Mouse (Mus musculus) intestine, postnatal 0 days (tissue): ENCODE measurements around the gene Mysm1. TPM values are rescaled to one million over a fixed set of nuclear protein-coding genes. Genes with fewer than 3 reads are reported as not detected.

ENCODE experiments used
- ATAC-seq: fragments of 200-750 bp; cut with Nextera tagmentation; 2 replicates; pipeline ENCODE4 v1.8.0; 2017; ENCODE audit warnings: mild to moderate bottlenecking, moderate TSS enrichment, moderate library complexity
- H3K27ac ChIP-seq: fragments of 300-500 bp; sonication (generic); 2 replicates; pipeline ENCODE4 v1.5.1; 2014; ENCODE audit warnings: mild to moderate bottlenecking, low read depth, low read length, moderate library complexity
- H3K27me3 ChIP-seq: fragments of 300-500 bp; sonication (generic); replicated peaks from 2 replicates; pipeline ENCODE4 v1.6.1; 2014; ENCODE audit warnings: low read length, mixed read lengths; ENCODE audit not compliant: control insufficient read depth, insufficient read depth
- H3K36me3 ChIP-seq: fragments of 300-500 bp; sonication (generic); 2 replicates; pipeline ENCODE4 v1.6.1; 2014; ENCODE audit warnings: mild to moderate bottlenecking, moderate library complexity; ENCODE audit not compliant: control insufficient read depth, insufficient read depth
- H3K4me1 ChIP-seq: fragments of 300-500 bp; sonication (generic); replicated peaks from 2 replicates; pipeline ENCODE4 v1.6.1; 2014; ENCODE audit warnings: antibody characterized with exemption, low read length, mixed read lengths; ENCODE audit not compliant: control insufficient read depth, insufficient read depth
- H3K4me2 ChIP-seq: fragments of 300-500 bp; sonication (generic); replicated peaks from 2 replicates; pipeline ENCODE4 v1.6.1; 2014; ENCODE audit warnings: low read depth, mild to moderate bottlenecking, moderate library complexity
- H3K4me3 ChIP-seq: fragments of 300-500 bp; sonication (generic); 2 replicates; pipeline ENCODE4 v1.5.1; 2014; ENCODE audit warnings: low read depth, low read length
- H3K9ac ChIP-seq: fragments of 300-500 bp; sonication (generic); 2 replicates; pipeline ENCODE4 v1.6.1; 2014; ENCODE audit warnings: mild to moderate bottlenecking, low read depth, low read length
- H3K9me3 ChIP-seq: fragments of 300-500 bp; sonication (generic); 2 replicates; pipeline ENCODE4 v1.6.1; 2016; ENCODE audit warnings: mixed run types; ENCODE audit not compliant: control insufficient read depth
- CTCF ChIP-seq: sonication (generic); IDR thresholded peaks from 2 replicates; pipeline ENCODE4 v1.5.1; 2016; ENCODE audit warnings: low read depth, mild to moderate bottlenecking, control low read depth, antibody characterized with exemption, moderate library complexity
- WGBS: fragments of 180-500 bp; shearing (Covaris S2); extraction: QIAGEN DNeasy Blood & Tissue Kit; methylation state at CpG from one replicate; pipeline ENCODE4 v1.1.7; 2014; 5-methylcytosine and 5-hydroxymethylcytosine counted together
- polyA plus RNA-seq: library from polyadenylated mRNA; unstranded; fragments of >200 nt; fragmentation: Nextera tagmentation; extraction: Ambion mirVana; gene quantifications from 2 replicates; pipeline ENCODE4 v1.2.1, GENCODE M21; 2015

The Mysm1 gene
- polyA plus RNA-seq, 1 experiment from 2014 or later, result 10.5 TPM

DNA sequence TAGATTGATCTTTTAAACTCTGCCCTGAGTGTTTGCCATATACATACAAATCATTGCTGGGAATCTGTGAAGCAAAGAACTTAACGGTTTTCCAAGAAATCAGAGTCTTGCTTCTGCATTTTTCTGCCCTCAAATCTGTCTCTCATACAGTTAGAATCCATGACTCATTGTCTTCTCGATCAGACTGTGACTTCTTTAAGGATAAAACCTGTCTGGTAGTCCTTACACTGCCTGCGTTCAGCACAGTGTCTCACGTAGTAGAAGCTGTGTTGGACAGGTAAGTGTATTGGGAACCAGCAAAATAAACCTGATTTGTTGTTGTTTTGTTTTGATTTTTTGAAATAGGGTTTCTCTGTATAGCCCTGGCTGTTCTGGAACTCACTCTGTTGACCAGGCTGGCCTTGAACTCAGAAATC is 608 bp upstream of the Mysm1 start:
- Histone ChIP-seq H3K4me2 (peak overlapping the region; percentile 66), H3K36me3 (no peaks in the 10 kb centered on the region), H3K4me1 (0 out of 2 replicates have a peak, but pooled peaks cover 2% of the 10 kb centered on the region), H3K9me3 (no peaks in the 10 kb centered on the region), H3K9ac (peak overlapping the region; percentile 93), H3K27me3 (no peaks in the 10 kb centered on the region), H3K27ac (peak overlapping the region; percentile 82), H3K4me3 (peak overlapping the region; percentile 82)
- TF ChIP-seq CTCF, result no peak
- ATAC-seq, result peak; percentile 6; the same call in 1 of the 2 replicates
- 38% methylated on average over 4 of the region's 4 CpGs for WGBS

DNA sequence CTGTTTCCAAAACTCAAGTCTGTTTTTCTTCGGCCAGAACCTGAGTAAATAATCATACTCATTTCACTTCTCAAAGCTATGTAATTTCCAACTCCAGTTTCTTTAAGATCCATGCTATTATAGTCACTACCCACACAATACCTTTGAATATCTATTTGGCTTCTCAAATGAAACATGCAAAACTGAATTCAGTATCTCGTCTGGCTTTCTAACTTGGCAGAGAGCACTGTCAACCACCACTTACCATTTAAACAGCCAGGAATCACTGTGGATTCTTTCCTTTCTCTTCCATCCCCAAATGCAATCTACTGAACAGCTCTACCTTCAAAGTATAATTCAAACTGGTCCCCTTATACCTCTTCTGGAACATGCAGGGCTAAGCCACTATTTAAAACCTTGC is 5.6 kb downstream of the Mysm1 start:
- no peaks in the 10 kb centered on the region for H3K9me3 ChIP-seq
- peaks cover 30% of the 10 kb centered on the region for H3K36me3 ChIP-seq
- H3K4me1 ChIP-seq, result 0 out of 2 replicates have a peak, but pooled peaks cover 2% of the 10 kb centered on the region
- H3K4me3 ChIP-seq, result no peak overlapping the region
- H3K27me3 ChIP-seq, result no peaks in the 10 kb centered on the region
- TF ChIP-seq CTCF, result no peak
- H3K4me2 ChIP-seq, result no peak overlapping the region
- H3K9ac ChIP-seq, result no peak overlapping the region
- H3K27ac ChIP-seq, result no peak overlapping the region
- WGBS, result 85% methylated on average over 2 of the region's 2 CpGs
- ATAC-seq, result no peak

DNA sequence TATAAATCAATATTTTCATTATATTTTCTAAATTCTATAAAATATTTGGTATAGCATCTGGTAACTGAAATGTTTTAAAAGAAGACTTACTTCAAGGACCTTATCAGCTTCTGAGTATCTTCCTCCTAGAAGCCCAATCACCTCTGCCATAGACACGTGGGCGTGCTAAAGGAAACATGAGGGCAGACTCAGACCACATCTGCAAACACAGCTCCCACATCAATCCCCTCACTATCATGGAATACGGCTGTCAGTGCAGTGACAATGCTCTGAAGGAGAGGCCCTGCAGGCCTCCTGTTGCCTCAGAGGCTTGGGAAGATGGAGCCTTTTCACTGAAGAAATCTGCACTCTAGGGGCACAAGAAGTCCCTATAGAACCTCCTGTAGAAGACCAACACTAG is 26.1 kb downstream of the Mysm1 start:
- Histone ChIP-seq H3K27me3 (no peaks in the 10 kb centered on the region), H3K4me2 (no peak overlapping the region), H3K27ac (no peak overlapping the region), H3K36me3 (peaks cover 46% of the 10 kb centered on the region), H3K4me1 (no peaks in the 10 kb centered on the region), H3K9me3 (no peaks in the 10 kb centered on the region), H3K4me3 (no peak overlapping the region), H3K9ac (no peak overlapping the region)
- no peak for ATAC-seq
- no peak for TF ChIP-seq CTCF
- WGBS, result 83% methylated on average over 3 of the region's 3 CpGs

DNA sequence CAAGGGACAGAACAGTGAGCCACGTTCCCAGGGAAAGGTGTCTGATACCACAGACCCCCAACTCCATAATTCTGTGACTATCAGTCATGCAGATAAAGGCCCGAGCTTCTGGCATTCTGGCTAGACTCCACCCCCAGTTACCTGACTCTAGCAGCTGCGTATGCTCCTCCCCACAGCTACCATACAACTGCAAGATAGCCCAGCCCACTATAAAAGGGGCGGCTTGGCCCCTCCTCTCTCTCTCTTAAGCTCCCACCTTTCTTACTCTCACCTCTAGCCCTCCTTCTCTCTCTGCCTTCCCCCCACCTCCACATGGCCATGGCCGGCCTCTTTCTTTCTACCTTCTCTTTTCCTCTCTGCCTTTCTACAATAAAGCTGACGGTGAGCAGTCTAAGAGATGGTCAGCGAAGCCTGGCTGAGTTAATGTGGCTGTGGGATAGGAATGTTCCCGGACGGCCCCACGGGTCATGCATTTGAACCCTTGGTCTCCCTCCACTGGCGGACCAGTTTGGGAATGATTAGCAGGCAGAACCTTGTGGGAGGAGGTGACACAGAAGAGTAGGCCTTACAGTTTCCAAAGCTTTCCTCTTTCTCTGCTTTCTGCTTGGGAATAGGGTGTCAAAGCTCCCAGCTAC is 37.6 kb downstream of the Mysm1 start:
- H3K27ac ChIP-seq, result no peak overlapping the region
- peaks cover 40% of the 10 kb centered on the region for H3K36me3 ChIP-seq
- TF ChIP-seq CTCF, result no peak
- 82% methylated on average over 11 of the region's 11 CpGs for WGBS
- no peak for ATAC-seq
- H3K9ac ChIP-seq, result no peak overlapping the region
- no peak overlapping the region for H3K4me2 ChIP-seq
- no peak overlapping the region for H3K4me3 ChIP-seq
- H3K27me3 ChIP-seq, result no peaks in the 10 kb centered on the region
- H3K9me3 ChIP-seq, result no peaks in the 10 kb centered on the region
- no peaks in the 10 kb centered on the region for H3K4me1 ChIP-seq

DNA sequence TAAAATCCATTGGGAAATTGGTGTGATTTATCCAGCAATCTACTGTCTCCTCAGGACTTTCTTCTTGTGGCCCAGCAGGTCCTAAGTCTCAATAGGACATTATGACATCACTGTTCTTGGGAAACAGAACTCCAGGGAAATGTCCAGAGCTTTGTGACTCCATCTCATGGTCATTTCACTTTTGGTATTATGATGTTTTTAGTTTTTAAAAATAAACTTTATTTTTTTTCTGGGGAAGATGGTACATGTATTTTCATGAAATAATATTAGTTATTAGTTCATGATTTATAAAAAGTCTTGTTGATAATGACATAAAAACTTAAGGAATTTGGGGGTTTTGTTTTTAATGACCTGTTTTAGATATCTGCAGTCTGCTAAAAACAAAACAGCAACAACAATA is 50.2 kb downstream of the Mysm1 start, which contains the start of gene Eqtn:
Gene Eqtn, minus strand, starts transcription at position 101 of the 400 bp plus-strand sequence.
- Histone ChIP-seq H3K4me2 (no peak within 1 kb of the TSS), H3K4me1 (no peaks in the 10 kb centered on the region), H3K27ac (no peak within 1 kb of the TSS), H3K27me3 (no peaks in the 10 kb centered on the region), H3K9ac (no peak within 1 kb of the TSS), H3K4me3 (no peak within 1 kb of the TSS), H3K9me3 (no peaks in the 10 kb centered on the region), H3K36me3 (no peaks in the 10 kb centered on the region)
- ATAC-seq, result no peak
- no peak for TF ChIP-seq CTCF

DNA sequence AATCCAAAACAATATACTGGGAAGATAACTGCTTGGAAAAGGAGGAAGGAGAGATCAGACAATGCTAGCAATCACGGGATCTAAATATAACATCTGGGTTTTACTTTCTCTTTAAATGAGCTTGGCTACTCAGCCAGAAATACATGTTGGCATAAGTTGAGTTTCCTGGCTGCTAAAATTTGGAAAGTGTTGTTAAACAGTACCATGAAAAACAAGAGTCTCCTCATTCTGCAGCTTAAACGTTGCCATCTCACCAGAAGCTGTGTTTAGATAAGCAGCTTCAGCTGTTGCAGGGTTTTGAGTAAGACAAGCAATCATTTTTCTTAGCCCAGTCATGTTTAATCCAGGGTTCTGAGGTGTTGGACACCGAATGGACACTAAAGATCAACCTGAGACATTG is 77.1 kb downstream of the Mysm1 start:
- no peak overlapping the region for H3K27ac ChIP-seq
- H3K9me3 ChIP-seq, result no peaks in the 10 kb centered on the region
- WGBS, result 49% methylated on average over 3 of the region's 3 CpGs
- H3K4me3 ChIP-seq, result no peak overlapping the region
- H3K4me1 ChIP-seq, result no peaks in the 10 kb centered on the region
- no peak overlapping the region for H3K4me2 ChIP-seq
- no peaks in the 10 kb centered on the region for H3K27me3 ChIP-seq
- no peak for ATAC-seq
- no peak overlapping the region for H3K9ac ChIP-seq
- no peaks in the 10 kb centered on the region for H3K36me3 ChIP-seq
- no peak for TF ChIP-seq CTCF
